Mouse (Mus musculus): ENCODE data around the gene Bcat1. TPM values are rescaled to one million over a fixed set of nuclear protein-coding genes. Genes with fewer than 3 reads are reported as not detected.

Gene Bcat1
- total and polyA plus RNA-seq, 3 experiments = 0.11 TPM; not detected in 2

DNA sequence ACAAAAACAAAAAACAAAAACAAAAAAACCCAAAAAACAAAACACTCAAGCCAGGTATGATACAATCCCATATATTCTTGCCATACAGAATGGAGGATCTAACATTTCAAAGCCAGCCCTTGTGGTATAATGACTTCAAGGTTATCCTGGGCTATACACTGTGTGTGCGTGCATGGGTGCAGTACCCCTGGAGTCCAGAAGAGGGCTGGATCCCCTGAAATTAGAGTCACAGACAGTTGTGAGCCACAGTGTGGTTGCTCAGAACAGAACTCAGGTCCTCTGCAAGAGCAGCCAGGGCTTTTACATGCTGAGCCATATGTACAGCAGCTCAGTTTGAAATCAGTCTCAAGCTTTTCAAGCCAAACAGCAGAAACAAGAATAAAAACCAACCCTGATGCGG, 61.0 kb downstream of the Bcat1 start:
- no peaks in the 10 kb centered on the region for H3K4me1 ChIP-seq (ENCODE audit: insufficient read depth, low read depth, low read length)
- no peaks in the 10 kb centered on the region for H3K36me3 ChIP-seq (replicated peaks)
- no peak for TF ChIP-seq CTCF (IDR thresholded peaks at IDR 0.05; ENCODE audit: low read depth, low read length)
- no peak for TF ChIP-seq TAL1 (conservative IDR thresholded peaks at IDR 0.05; ENCODE audit: low read depth, low read length)
- TF ChIP-seq GATA2 (IDR thresholded peaks at IDR 0.05; ENCODE audit: borderline replicate concordance, low read depth, low read length) = no peak
- no peak for TF ChIP-seq POLR2AphosphoS5 (IDR thresholded peaks at IDR 0.05; ENCODE audit: insufficient replicate concordance, low read depth, low read length)
- no peak for TF ChIP-seq GATA1 (IDR thresholded peaks at IDR 0.05; ENCODE audit: borderline replicate concordance, low read length)
- no peak for DNase-seq (ENCODE audit: low spot score)
- no peaks in the 10 kb centered on the region for H3K27me3 ChIP-seq (ENCODE audit: insufficient read depth, low read length)
- peaks cover 80% of the 10 kb centered on the region for H3K9me3 ChIP-seq (replicated peaks)
- ATAC-seq (ENCODE audit: extremely low read depth, insufficient number of reproducible peaks, low FRiP score, poor library complexity, severe bottlenecking) = no peak
- no peak overlapping the region for H3K4me3 ChIP-seq (ENCODE audit: low read depth, low read length)

DNA sequence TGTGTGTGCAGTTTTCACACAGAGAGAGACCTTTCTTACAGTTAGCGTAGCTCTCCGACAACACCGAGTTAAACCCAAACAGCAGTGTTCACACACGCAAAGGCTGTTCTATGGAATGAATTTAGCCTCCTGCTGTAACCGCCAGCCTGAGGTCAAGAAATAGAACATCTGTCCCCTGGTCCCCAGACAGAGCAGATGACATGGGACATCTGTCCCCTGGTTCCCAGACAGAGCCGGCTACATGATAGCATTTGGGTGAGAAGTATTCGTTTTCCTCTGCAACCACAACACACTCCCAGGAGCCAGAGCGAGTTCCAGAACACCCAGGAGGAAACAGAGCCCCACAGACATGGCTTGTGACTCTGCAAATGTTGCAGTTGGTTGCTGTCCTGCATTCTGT, 63.3 kb downstream of the Bcat1 start:
- Histone ChIP-seq H3K9me3 (replicated peaks) (peaks cover 71% of the 10 kb centered on the region), H3K36me3 (replicated peaks) (no peaks in the 10 kb centered on the region), H3K27me3 (ENCODE audit: insufficient read depth, low read length) (no peaks in the 10 kb centered on the region), H3K4me3 (ENCODE audit: low read depth, low read length) (no peak overlapping the region), H3K4me1 (ENCODE audit: insufficient read depth, low read depth, low read length) (no peaks in the 10 kb centered on the region)
- no peak for DNase-seq (ENCODE audit: low spot score)
- TF ChIP-seq POLR2AphosphoS5 (IDR thresholded peaks at IDR 0.05; ENCODE audit: insufficient replicate concordance, low read depth, low read length) = no peak
- no peak for ATAC-seq (ENCODE audit: extremely low read depth, insufficient number of reproducible peaks, low FRiP score, poor library complexity, severe bottlenecking)

DNA sequence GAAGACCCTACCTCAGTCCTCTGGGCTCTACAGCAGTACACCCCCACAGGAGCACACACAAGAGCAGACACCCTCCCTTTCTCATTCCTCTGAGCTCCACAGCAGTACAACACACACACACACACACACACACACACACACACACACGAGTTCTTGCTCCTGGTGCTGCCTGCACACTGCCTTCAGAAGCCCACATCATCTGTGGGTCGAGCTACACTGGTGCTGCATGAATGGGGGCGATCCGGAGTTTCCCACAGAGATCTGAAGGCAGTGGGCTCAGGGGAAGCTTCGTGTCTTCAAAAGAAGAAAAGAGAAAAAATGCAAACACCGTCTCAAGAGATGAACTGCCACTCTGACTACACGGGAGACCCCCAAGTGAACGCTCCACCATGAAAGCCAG, 64.8 kb downstream of the Bcat1 start:
- no peak for ATAC-seq (ENCODE audit: extremely low read depth, insufficient number of reproducible peaks, low FRiP score, poor library complexity, severe bottlenecking)
- peaks cover 69% of the 10 kb centered on the region for H3K9me3 ChIP-seq (replicated peaks)
- H3K27me3 ChIP-seq (ENCODE audit: insufficient read depth, low read length) = no peaks in the 10 kb centered on the region

GRCm38 (mm10) chr6:145009859-145010818, 65.8 kb downstream of the Bcat1 start:
- Histone ChIP-seq H3K4me1 (ENCODE audit: insufficient read depth, low read depth, low read length) (no peaks in the 10 kb centered on the region), H3K9me3 (replicated peaks) (peaks cover 63% of the 10 kb centered on the region), H3K36me3 (replicated peaks) (no peaks in the 10 kb centered on the region), H3K27me3 (ENCODE audit: insufficient read depth, low read length) (no peaks in the 10 kb centered on the region), H3K4me3 (ENCODE audit: low read depth, low read length) (no peak overlapping the region)
- ATAC-seq (ENCODE audit: extremely low read depth, insufficient number of reproducible peaks, low FRiP score, poor library complexity, severe bottlenecking) = no peak
- TF ChIP-seq CTCF (IDR thresholded peaks at IDR 0.05; ENCODE audit: low read depth, low read length) (no peak), POLR2AphosphoS5 (IDR thresholded peaks at IDR 0.05; ENCODE audit: insufficient replicate concordance, low read depth, low read length) (no peak), GATA2 (IDR thresholded peaks at IDR 0.05; ENCODE audit: borderline replicate concordance, low read depth, low read length) (no peak), TAL1 (conservative IDR thresholded peaks at IDR 0.05; ENCODE audit: low read depth, low read length) (no peak)
- no peak for DNase-seq (ENCODE audit: low spot score)

More for the DNA sequence above, 64.8 kb downstream of the Bcat1 start:
- TF ChIP-seq GATA2 (IDR thresholded peaks at IDR 0.05; ENCODE audit: borderline replicate concordance, low read depth, low read length) (no peak), TAL1 (conservative IDR thresholded peaks at IDR 0.05; ENCODE audit: low read depth, low read length) (no peak), POLR2AphosphoS5 (IDR thresholded peaks at IDR 0.05; ENCODE audit: insufficient replicate concordance, low read depth, low read length) (no peak), CTCF (IDR thresholded peaks at IDR 0.05; ENCODE audit: low read depth, low read length) (no peak), GATA1 (IDR thresholded peaks at IDR 0.05; ENCODE audit: borderline replicate concordance, low read length) (no peak)
- no peak overlapping the region for H3K4me3 ChIP-seq (ENCODE audit: low read depth, low read length)
- H3K4me1 ChIP-seq (ENCODE audit: insufficient read depth, low read depth, low read length) = no peaks in the 10 kb centered on the region
- DNase-seq (ENCODE audit: low spot score) = no peak
- no peaks in the 10 kb centered on the region for H3K36me3 ChIP-seq (replicated peaks)

GRCm38 (mm10) chr6:145003459-145003858, 72.5 kb downstream of the Bcat1 start:
- no peak for DNase-seq (ENCODE audit: low spot score)
- no peak for TF ChIP-seq TAL1 (conservative IDR thresholded peaks at IDR 0.05; ENCODE audit: low read depth, low read length)
- TF ChIP-seq POLR2AphosphoS5 (IDR thresholded peaks at IDR 0.05; ENCODE audit: insufficient replicate concordance, low read depth, low read length) = no peak
- no peak for TF ChIP-seq CTCF (IDR thresholded peaks at IDR 0.05; ENCODE audit: low read depth, low read length)
- TF ChIP-seq GATA2 (IDR thresholded peaks at IDR 0.05; ENCODE audit: borderline replicate concordance, low read depth, low read length) = no peak
- no peak for TF ChIP-seq GATA1 (IDR thresholded peaks at IDR 0.05; ENCODE audit: borderline replicate concordance, low read length)
- Histone ChIP-seq H3K27me3 (ENCODE audit: insufficient read depth, low read length) (no peaks in the 10 kb centered on the region), H3K4me3 (ENCODE audit: low read depth, low read length) (no peak overlapping the region), H3K9me3 (replicated peaks) (peaks cover 54% of the 10 kb centered on the region), H3K36me3 (replicated peaks) (no peaks in the 10 kb centered on the region), H3K4me1 (ENCODE audit: insufficient read depth, low read depth, low read length) (no peaks in the 10 kb centered on the region)
- ATAC-seq (ENCODE audit: extremely low read depth, insufficient number of reproducible peaks, low FRiP score, poor library complexity, severe bottlenecking) = no peak

- Histone ChIP-seq H3K36me3 (replicated peaks) (no peaks in the 10 kb centered on the region), H3K9me3 (replicated peaks) (peaks cover 48% of the 10 kb centered on the region), H3K4me1 (ENCODE audit: insufficient read depth, low read depth, low read length) (no peaks in the 10 kb centered on the region), H3K4me3 (ENCODE audit: low read depth, low read length) (no peak overlapping the region), H3K27me3 (ENCODE audit: insufficient read depth, low read length) (no peaks in the 10 kb centered on the region)
- DNase-seq (ENCODE audit: low spot score) (no peak), ATAC-seq (ENCODE audit: extremely low read depth, insufficient number of reproducible peaks, low FRiP score, poor library complexity, severe bottlenecking) (no peak)
- TF ChIP-seq TAL1 (conservative IDR thresholded peaks at IDR 0.05; ENCODE audit: low read depth, low read length) (no peak), CTCF (IDR thresholded peaks at IDR 0.05; ENCODE audit: low read depth, low read length) (no peak), GATA1 (IDR thresholded peaks at IDR 0.05; ENCODE audit: borderline replicate concordance, low read length) (no peak), POLR2AphosphoS5 (IDR thresholded peaks at IDR 0.05; ENCODE audit: insufficient replicate concordance, low read depth, low read length) (no peak), GATA2 (IDR thresholded peaks at IDR 0.05; ENCODE audit: borderline replicate concordance, low read depth, low read length) (no peak)
These were observed 73.7 kb downstream of the Bcat1 start for GRCm38 (mm10) chr6:145002094-145002936.

Measured in G1E (cell line).